Mouse (Mus musculus): ENCODE results near the gene Sgsm2.

GRCm38 (mm10) chr11:74930391-74930790 is 33.5 kb upstream of the Sgsm2 start:
- no peak for TF ChIP-seq CTCF (IDR thresholded peaks at IDR 0.05)
- TF ChIP-seq EP300 (IDR thresholded peaks at IDR 0.05; ENCODE audit: insufficient read depth, low read depth, low read length): no peak
- no peak for TF ChIP-seq POLR2A (IDR thresholded peaks at IDR 0.05; ENCODE audit: insufficient read depth, low read depth, low read length)
